In the genomic region with DNA sequence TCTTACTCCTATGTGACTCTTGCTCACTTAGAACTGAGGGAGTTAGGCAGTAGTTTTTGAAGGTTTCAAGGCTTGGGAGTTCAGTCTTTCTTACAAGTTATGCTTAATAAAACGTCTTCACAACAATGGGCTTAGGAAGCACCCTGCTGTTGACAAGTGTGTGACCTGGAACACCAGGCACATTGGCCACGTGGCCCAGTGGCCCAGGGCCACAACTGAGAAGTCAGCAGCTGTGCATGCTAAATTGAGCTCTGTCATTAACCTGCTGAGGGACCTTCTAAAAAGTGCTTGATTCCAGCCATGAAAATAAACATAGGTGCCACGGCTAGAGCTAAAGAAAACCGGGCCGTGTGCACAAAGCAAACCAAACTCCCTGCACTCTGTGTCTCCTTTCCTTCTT, we compare ENCODE assay signal across 18 mouse cellular contexts. TPM values are rescaled to one million over a fixed set of nuclear protein-coding genes. Genes with fewer than 3 reads are reported as not detected.
DNase-seq lines count a peak whose midpoint lies in the region; ATAC-seq lines count a peak whose summit lies in the region.
"Had no signal": no experiment of that assay in that cellular context is flagged by ENCODE, and none has a peak within 500 bp of the region (broad histone marks: within the 10 kb centered on the region; RNA-seq: fewer than 3 reads in every experiment).

No protein-coding gene starts in this region.

- H3K36me3 ChIP-seq in kidney, embryonic 14.5 days (ENCODE audit: control insufficient read depth, insufficient read depth, low read length) = no peaks in the 10 kb centered on the region
- no peaks in the 10 kb centered on the region for H3K36me3 ChIP-seq in forebrain, embryonic 10.5 days (replicated peaks)
- H3K36me3 ChIP-seq: limb, embryonic 12.5 days; midbrain, embryonic 12.5 days had no signal

- H3K27ac ChIP-seq in kidney, embryonic 14.5 days (ENCODE audit: low read depth, low read length) = no peak overlapping the region
- H3K27ac ChIP-seq in forebrain, embryonic 10.5 days = no peak overlapping the region
- H3K27ac ChIP-seq: left cerebral cortex, adult 2 months; limb, embryonic 12.5 days; macrophage; midbrain, embryonic 12.5 days had no signal

- DNase-seq in kidney, adult 11 months = peak; percentile 68
- DNase-seq in thymus, postnatal 14 days = peak; percentile 33
- DNase-seq in thymus, adult 18-20 months = no peak
- DNase-seq in kidney, postnatal 25 days = peak; percentile 50 to 82
- no peak for DNase-seq in forebrain, embryonic 10.5 days (ENCODE audit: extremely low spot score, low spot score)
- DNase-seq in c-Kit-positive CD71-positive TER-119-positive erythroid progenitor cells, embryonic 14.5 days (ENCODE audit: low spot score) = no peak
- DNase-seq: adrenal gland, postnatal 10 days; cerebellum, adult 2 months; lung, adult 18-20 months; right cerebral cortex, adult 18-20 months; spleen, adult 18-20 months had no signal

- WGBS in kidney, embryonic 14.5 days = 48% methylated on average over 5 of the region's 5 CpGs
- 65% methylated on average over 5 of the region's 5 CpGs for WGBS in forebrain, embryonic 10.5 days

- no peak overlapping the region for H3K4me3 ChIP-seq in kidney, embryonic 14.5 days (ENCODE audit: low read length)
- H3K4me3 ChIP-seq in forebrain, embryonic 10.5 days = no peak overlapping the region
- H3K4me3 ChIP-seq: left cerebral cortex, adult 2 months; limb, embryonic 12.5 days; midbrain, embryonic 12.5 days had no signal

- H3K9me3 ChIP-seq in kidney, embryonic 14.5 days (ENCODE audit: control insufficient read depth, low read length) = no peaks in the 10 kb centered on the region
- no peaks in the 10 kb centered on the region for H3K9me3 ChIP-seq in forebrain, embryonic 10.5 days
- H3K9me3 ChIP-seq: limb, embryonic 12.5 days; midbrain, embryonic 12.5 days had no signal

- ATAC-seq in kidney, embryonic 14.5 days (ENCODE audit: low FRiP score, low TSS enrichment) = no peak
- ATAC-seq: CD4-positive, CD25-positive, alpha-beta regulatory T cell, adult 4 months; forebrain, embryonic 14.5 days had no signal

- no peaks in the 10 kb centered on the region for H3K27me3 ChIP-seq in kidney, embryonic 14.5 days (ENCODE audit: control insufficient read depth, insufficient read depth, low read length)
- peaks cover 41% of the 10 kb centered on the region for H3K27me3 ChIP-seq in forebrain, embryonic 10.5 days (ENCODE audit: poor library complexity, severe bottlenecking)

- no peak overlapping the region for H3K4me2 ChIP-seq in kidney, embryonic 14.5 days (replicated peaks; ENCODE audit: low read depth, low read length)
- H3K4me2 ChIP-seq: limb, embryonic 12.5 days; midbrain, embryonic 12.5 days had no signal

- H3K4me1 ChIP-seq in kidney, embryonic 14.5 days (ENCODE audit: control insufficient read depth, insufficient read depth, low read length) = no peaks in the 10 kb centered on the region
- peaks cover 12% of the 10 kb centered on the region for H3K4me1 ChIP-seq in forebrain, embryonic 10.5 days

- no peak overlapping the region for H3K9ac ChIP-seq in kidney, embryonic 14.5 days (ENCODE audit: low read depth, low read length)
- H3K9ac ChIP-seq: limb, embryonic 12.5 days; midbrain, embryonic 12.5 days had no signal

RNA-seq across cellular contexts. Expression of a gene that starts 51.7 kb away (rescaled TPM):
- 7.3 and 12.2 TPM in 2 replicates for polyA plus RNA-seq in kidney, embryonic 14.5 days (2014; fragmentation: Nextera tagmentation; extraction: Ambion mirVana)
- 1.6 and 3.1 TPM in 2 replicates for polyA plus RNA-seq in forebrain, embryonic 10.5 days (2016; fragmentation: Nextera tagmentation; extraction: Ambion mirVana)
- polyA plus RNA-seq: macrophage had no signal

Comparison
In these comparisons a context has a peak if more than half of its experiments do, and no peak if none do; other contexts are left out.
1. DNase-seq: peak in kidney, adult 11 months (single experiment), thymus, postnatal 14 days (single experiment) and kidney, postnatal 25 days (2 of 2); none in thymus, adult 18-20 months (0 of 2), forebrain, embryonic 10.5 days (single experiment) and c-Kit-positive CD71-positive TER-119-positive erythroid progenitor cells, embryonic 14.5 days (single experiment).